Mouse (Mus musculus) kidney, adult 10 weeks (tissue): ENCODE measurements around the gene Cc2d2a. TPM values are rescaled to one million over a fixed set of nuclear protein-coding genes. Genes with fewer than 3 reads are reported as not detected.

Source experiments
- polyA plus RNA-seq: library from polyadenylated mRNA; stranded (reverse); fragments of 350-450 nt; fragmentation: Illumina TruSeq; extraction: RNeasy Lipid Tissue Mini Kit (QIAGEN cat#74804); gene quantifications from one replicate; pipeline ENCODE4 v1.2.3, GENCODE M21; 2014; ENCODE audit warnings: low read depth, low replicate concordance

The Cc2d2a gene
- polyA plus RNA-seq: 14.2 TPM

GRCm38 (mm10) chr5:43661997-43662961, at the start of gene Cc2d2a:
TSS of gene Cc2d2a (plus strand) at chr5:43662346.

Other genes starting within 250 kb of the Cc2d2a start
- 11.0 TPM for gene C1qtnf7, start 146.8 kb upstream of the Cc2d2a start, polyA plus RNA-seq
- gene Bst1, start 156.5 kb downstream of the Cc2d2a start, polyA plus RNA-seq: 29.1 TPM
- gene Fbxl5, start 159.3 kb downstream of the Cc2d2a start, polyA plus RNA-seq: 144 TPM
- gene Cd38, start 206.2 kb downstream of the Cc2d2a start, polyA plus RNA-seq: 17.3 TPM